Mouse (Mus musculus): ENCODE measurements at regions not wholly inside any gene's neighbourhood (a gene's known extent, or its start where the extent isn't known, plus 50 kb on each side); places are given as distances from the start of the nearest gene placed in this dataset.

- peaks cover 4% of the 10 kb centered on the region; the same call in 1 of the 2 replicates for H3K27me3 ChIP-seq
- H3K9ac ChIP-seq = no peak overlapping the region
- H3K36me3 ChIP-seq = no peaks in the 10 kb centered on the region
- peaks cover 15% of the 10 kb centered on the region for H3K4me1 ChIP-seq
- no peak overlapping the region for H3K4me2 ChIP-seq (replicated peaks)
- H3K27ac ChIP-seq = no peak overlapping the region
- no peak for ATAC-seq (ENCODE audit: insufficient number of reproducible peaks, insufficient read depth, low FRiP score, low TSS enrichment)
- no peak overlapping the region for H3K4me3 ChIP-seq
- WGBS = 79% methylated on average over 5 of the region's 5 CpGs
- no peaks in the 10 kb centered on the region for H3K9me3 ChIP-seq
Measured at GRCm38 (mm10) chr6:127263903-127264680, 112.1 kb upstream of the Ccnd2 start.

DNA sequence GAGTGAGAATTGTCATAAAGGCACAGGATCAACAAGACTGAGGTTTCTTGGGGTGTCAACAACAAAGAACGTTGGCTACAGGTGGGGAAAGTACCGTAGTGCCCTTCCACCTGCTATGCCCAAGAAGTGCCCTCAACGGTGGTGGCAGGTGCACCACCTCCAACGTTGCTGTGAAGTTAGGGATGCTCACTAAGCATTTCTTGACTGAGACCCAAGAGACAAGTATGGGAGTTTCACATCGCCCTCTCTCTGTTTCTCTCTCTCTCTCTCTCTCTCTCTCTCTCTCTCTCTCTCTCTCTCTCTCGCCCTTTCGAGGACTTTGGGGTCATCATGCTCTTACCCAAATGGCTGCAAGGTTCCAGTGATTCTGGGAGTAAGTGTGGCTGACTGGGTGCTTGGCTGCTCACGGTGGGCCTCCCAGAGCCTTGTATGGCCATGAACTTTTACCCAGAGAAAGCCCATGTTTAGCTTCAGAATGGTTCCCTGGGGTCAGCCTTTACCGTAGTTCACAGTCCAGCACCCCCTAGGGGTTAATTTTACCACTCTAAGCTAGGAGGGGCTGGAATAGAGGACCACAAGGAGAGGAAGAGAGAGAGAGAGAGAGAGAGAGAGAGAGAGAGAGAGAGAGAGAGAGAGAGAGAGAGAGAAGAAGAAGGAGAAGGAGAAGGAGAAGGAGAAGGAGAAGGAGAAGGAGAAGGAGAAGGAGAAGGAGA, 113.2 kb upstream of the Ccnd2 start:
- H3K27ac ChIP-seq = no peak overlapping the region

GRCm38 (mm10) chr6:127265901-127266812, 114.2 kb upstream of the Ccnd2 start:
- Histone ChIP-seq H3K4me3 (peak overlapping the region; percentile 14; the same call in 1 of the 2 replicates), H3K9me3 (no peaks in the 10 kb centered on the region), H3K36me3 (no peaks in the 10 kb centered on the region), H3K27ac (peak overlapping the region; percentile 51), H3K27me3 (peaks cover 4% of the 10 kb centered on the region; the same call in 1 of the 2 replicates), H3K9ac (peak overlapping the region; percentile 27; the same call in 1 of the 2 replicates), H3K4me1 (peaks cover 22% of the 10 kb centered on the region), H3K4me2 (replicated peaks) (peak overlapping the region; percentile 48)
- ATAC-seq (ENCODE audit: insufficient number of reproducible peaks, insufficient read depth, low FRiP score, low TSS enrichment) = no peak
- WGBS = 7% methylated on average over 21 of the region's 21 CpGs

More for the DNA sequence above, 113.2 kb upstream of the Ccnd2 start:
- H3K4me3 ChIP-seq = no peak overlapping the region
- H3K36me3 ChIP-seq = no peaks in the 10 kb centered on the region
- H3K4me1 ChIP-seq = peaks cover 16% of the 10 kb centered on the region
- no peak overlapping the region for H3K4me2 ChIP-seq (replicated peaks)
- peaks cover 4% of the 10 kb centered on the region; the same call in 1 of the 2 replicates for H3K27me3 ChIP-seq
- WGBS = 78% methylated on average over 9 of the region's 9 CpGs
- no peak overlapping the region for H3K9ac ChIP-seq
- H3K9me3 ChIP-seq = no peaks in the 10 kb centered on the region
- no peak for ATAC-seq (ENCODE audit: insufficient number of reproducible peaks, insufficient read depth, low FRiP score, low TSS enrichment)

- no peak overlapping the region for H3K9ac ChIP-seq
- H3K4me3 ChIP-seq = no peak overlapping the region
- no peaks in the 10 kb centered on the region; the same call in 1 of the 2 replicates for H3K9me3 ChIP-seq
- peak overlapping the region; percentile 51 for H3K27ac ChIP-seq
- no peaks in the 10 kb centered on the region for H3K36me3 ChIP-seq
- no peak for ATAC-seq (ENCODE audit: insufficient number of reproducible peaks, insufficient read depth, low FRiP score, low TSS enrichment)
- peaks cover 4% of the 10 kb centered on the region; the same call in 1 of the 2 replicates for H3K27me3 ChIP-seq
- peaks cover 22% of the 10 kb centered on the region for H3K4me1 ChIP-seq
- WGBS = 44% methylated on average over 10 of the region's 10 CpGs
- peak overlapping the region; percentile 48 for H3K4me2 ChIP-seq (replicated peaks)
Measured at GRCm38 (mm10) chr6:127266813-127267165, 114.8 kb upstream of the Ccnd2 start.

DNA sequence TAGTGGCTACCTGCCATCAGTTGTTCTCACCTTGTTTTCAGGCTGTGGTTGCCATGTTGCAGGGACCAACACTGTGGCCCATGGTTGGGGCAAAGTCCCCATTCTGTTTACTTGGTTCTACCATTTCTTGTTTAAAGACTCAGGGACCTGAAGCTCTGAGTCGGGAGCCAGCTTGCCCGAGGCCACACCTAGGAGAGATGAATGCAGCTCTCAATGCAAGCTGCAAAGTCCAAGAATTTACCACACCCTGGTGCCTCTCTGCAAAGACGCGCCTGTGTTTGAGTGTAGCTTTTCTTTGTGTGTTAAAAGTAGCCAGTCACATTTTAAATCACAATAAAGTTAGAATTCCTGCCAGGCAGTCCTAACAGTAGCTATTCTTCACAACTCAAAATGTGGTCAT, 117.0 kb upstream of the Ccnd2 start:
- H3K36me3 ChIP-seq = no peaks in the 10 kb centered on the region
- no peak for ATAC-seq (ENCODE audit: insufficient number of reproducible peaks, insufficient read depth, low FRiP score, low TSS enrichment)
- H3K4me2 ChIP-seq (replicated peaks) = no peak overlapping the region
- H3K27ac ChIP-seq = no peak overlapping the region
- no peak overlapping the region for H3K9ac ChIP-seq
- H3K4me3 ChIP-seq = no peak overlapping the region
- peaks cover 4% of the 10 kb centered on the region; the same call in 1 of the 2 replicates for H3K27me3 ChIP-seq
- peaks cover 22% of the 10 kb centered on the region for H3K4me1 ChIP-seq
- no peaks in the 10 kb centered on the region; the same call in 1 of the 2 replicates for H3K9me3 ChIP-seq
- 67% methylated on average over 4 of the region's 4 CpGs for WGBS

DNA sequence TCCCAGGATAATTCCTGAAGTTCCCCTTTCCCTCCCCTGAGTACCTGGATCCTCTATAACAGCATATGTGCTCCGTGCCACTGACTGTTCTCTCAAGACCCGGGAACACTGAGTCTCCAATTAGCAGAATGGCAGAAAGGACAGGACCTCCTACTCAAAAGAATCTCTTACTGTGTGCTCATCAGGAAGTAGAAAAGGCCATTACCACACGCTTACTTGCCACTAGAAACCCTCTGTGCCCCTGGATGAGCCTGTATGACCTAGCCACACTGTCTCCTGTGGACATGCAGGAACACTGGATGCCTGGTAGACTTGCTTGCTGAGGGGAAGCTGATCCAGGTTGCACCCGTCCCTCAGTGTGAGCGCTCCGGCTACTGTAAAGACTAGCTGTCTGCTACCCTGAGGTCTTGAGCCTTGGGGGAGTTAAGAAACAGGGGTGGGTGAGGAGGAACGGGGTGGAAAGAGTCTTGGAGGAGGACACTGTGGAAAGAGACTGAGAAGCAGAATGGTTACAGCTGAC, 117.6 kb upstream of the Ccnd2 start:
- Histone ChIP-seq H3K9me3 (no peaks in the 10 kb centered on the region; the same call in 1 of the 2 replicates), H3K4me3 (no peak overlapping the region), H3K9ac (no peak overlapping the region), H3K4me2 (replicated peaks) (no peak overlapping the region), H3K27ac (no peak overlapping the region), H3K4me1 (peaks cover 18% of the 10 kb centered on the region), H3K36me3 (no peaks in the 10 kb centered on the region), H3K27me3 (peaks cover 4% of the 10 kb centered on the region; the same call in 1 of the 2 replicates)
- ATAC-seq (ENCODE audit: insufficient number of reproducible peaks, insufficient read depth, low FRiP score, low TSS enrichment) = no peak
- 73% methylated on average over 7 of the region's 7 CpGs for WGBS

DNA sequence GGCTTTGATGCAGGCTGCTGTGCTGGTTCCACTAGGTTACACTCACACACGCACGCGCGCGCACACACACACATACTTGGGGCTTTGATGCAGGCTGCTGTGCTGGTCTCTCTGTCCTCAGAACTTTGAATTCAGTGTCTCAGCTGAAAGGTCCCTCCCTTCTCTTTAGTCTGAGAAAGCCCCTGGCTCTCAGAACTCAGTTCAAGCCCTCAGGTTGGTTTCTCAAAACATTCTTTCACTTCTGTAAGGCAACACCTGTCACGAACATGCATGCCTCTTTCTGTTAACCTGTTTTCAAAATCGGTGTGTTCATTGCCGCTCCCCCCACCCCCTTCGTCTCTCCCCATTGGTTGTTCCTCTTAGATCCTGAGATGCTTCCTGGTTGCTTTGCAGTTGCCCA, 118.8 kb upstream of the Ccnd2 start:
- ATAC-seq (ENCODE audit: insufficient number of reproducible peaks, insufficient read depth, low FRiP score, low TSS enrichment) = 0 out of 2 replicates have a peak, but pooled peaks have one; percentile 16
- no peak overlapping the region for H3K27ac ChIP-seq
- no peaks in the 10 kb centered on the region for H3K36me3 ChIP-seq

GRCm38 (mm10) chr6:127271418-127271817, 119.4 kb upstream of the Ccnd2 start:
- WGBS = 95% methylated on average over 3 of the region's 3 CpGs
- no peak overlapping the region for H3K4me3 ChIP-seq
- no peaks in the 10 kb centered on the region for H3K36me3 ChIP-seq
- no peaks in the 10 kb centered on the region; the same call in 1 of the 2 replicates for H3K9me3 ChIP-seq
- no peak for ATAC-seq (ENCODE audit: insufficient number of reproducible peaks, insufficient read depth, low FRiP score, low TSS enrichment)
- peaks cover 4% of the 10 kb centered on the region; the same call in 1 of the 2 replicates for H3K27me3 ChIP-seq
- no peak overlapping the region for H3K9ac ChIP-seq
- no peak overlapping the region for H3K4me2 ChIP-seq (replicated peaks)
- no peak overlapping the region for H3K27ac ChIP-seq
- peaks cover 12% of the 10 kb centered on the region for H3K4me1 ChIP-seq

More for the DNA sequence above, 118.8 kb upstream of the Ccnd2 start:
- no peak overlapping the region for H3K9ac ChIP-seq
- H3K4me1 ChIP-seq = peaks cover 15% of the 10 kb centered on the region
- no peak overlapping the region for H3K4me3 ChIP-seq
- WGBS = 85% methylated on average over 9 of the region's 9 CpGs
- no peak overlapping the region for H3K4me2 ChIP-seq (replicated peaks)
- no peaks in the 10 kb centered on the region; the same call in 1 of the 2 replicates for H3K9me3 ChIP-seq
- H3K27me3 ChIP-seq = peaks cover 4% of the 10 kb centered on the region; the same call in 1 of the 2 replicates

DNA sequence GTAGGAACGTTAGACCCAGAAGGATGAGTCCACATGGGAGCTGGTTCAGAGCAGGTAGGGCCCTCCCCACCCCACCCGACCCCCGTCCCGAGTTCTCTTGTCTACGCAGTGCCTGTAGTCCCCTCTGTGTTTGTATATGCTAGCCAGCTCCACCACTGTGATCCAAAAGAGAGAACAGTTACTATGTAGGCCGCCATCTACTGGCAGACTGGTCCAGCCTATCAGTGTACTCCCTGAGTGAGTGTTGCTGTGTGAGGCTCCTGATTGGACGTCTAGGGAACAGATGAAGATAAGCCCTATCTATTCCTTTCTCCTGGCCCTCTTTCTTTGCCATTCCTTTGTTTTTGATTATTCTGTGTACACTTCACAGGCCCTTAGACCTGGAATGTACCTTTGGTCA, 120.6 kb upstream of the Ccnd2 start:
- WGBS = 60% methylated on average over 7 of the region's 7 CpGs
- Histone ChIP-seq H3K9ac (no peak overlapping the region), H3K9me3 (no peaks in the 10 kb centered on the region; the same call in 1 of the 2 replicates), H3K27ac (no peak overlapping the region), H3K36me3 (no peaks in the 10 kb centered on the region), H3K4me3 (no peak overlapping the region), H3K27me3 (no peaks in the 10 kb centered on the region), H3K4me2 (replicated peaks) (no peak overlapping the region), H3K4me1 (peaks cover 7% of the 10 kb centered on the region)
- no peak; the same call in 1 of the 2 replicates for ATAC-seq (ENCODE audit: insufficient number of reproducible peaks, insufficient read depth, low FRiP score, low TSS enrichment)

DNA sequence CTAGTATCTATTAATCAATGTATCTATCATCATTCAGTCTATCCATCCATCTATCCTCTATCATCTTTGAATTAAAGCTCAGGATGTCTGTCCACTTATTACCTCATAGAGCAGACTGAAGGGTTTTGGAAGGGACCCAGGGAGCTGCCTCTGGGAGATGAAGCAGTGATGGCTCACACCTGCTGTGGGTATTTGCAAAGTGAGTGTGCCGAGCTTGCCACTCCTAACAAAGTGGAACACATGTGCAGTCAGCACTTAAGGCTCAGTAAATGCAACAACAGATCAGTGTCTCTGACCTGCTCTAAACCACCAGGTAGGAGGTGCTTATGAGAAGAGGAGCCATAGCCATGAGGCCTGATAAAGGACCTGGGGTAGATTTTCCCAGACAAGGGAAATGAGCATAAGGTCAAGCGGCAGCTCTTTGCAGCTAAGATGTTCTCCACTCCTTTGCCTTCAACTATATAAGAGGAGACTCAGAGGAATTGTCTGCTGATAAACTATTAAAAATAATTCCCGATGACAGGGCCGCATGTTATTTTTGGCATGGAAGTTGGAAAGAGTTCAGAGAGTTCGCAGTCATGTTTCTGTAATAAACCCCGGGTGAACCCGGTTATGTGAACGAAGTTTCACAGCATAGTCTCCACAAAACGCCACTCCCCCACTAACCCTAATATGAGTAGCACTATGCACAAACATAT, 122.9 kb upstream of the Ccnd2 start:
- Histone ChIP-seq H3K4me3 (no peak overlapping the region), H3K36me3 (no peaks in the 10 kb centered on the region), H3K4me1 (peaks cover 7% of the 10 kb centered on the region), H3K4me2 (replicated peaks) (no peak overlapping the region), H3K27ac (no peak overlapping the region), H3K9me3 (no peaks in the 10 kb centered on the region; the same call in 1 of the 2 replicates), H3K9ac (no peak overlapping the region), H3K27me3 (no peaks in the 10 kb centered on the region)
- 91% methylated on average over 9 of the region's 9 CpGs for WGBS
- no peak for ATAC-seq (ENCODE audit: insufficient number of reproducible peaks, insufficient read depth, low FRiP score, low TSS enrichment)
